Mouse (Mus musculus) neural tube, embryonic 15.5 days (tissue): Measurements from ENCODE around the gene Madd. TPM values are rescaled to one million over a fixed set of nuclear protein-coding genes. Genes with fewer than 3 reads are reported as not detected.

Experiments
- ATAC-seq: fragments of 200-750 bp; cut with Nextera tagmentation; 2 replicates; pipeline ENCODE4 v1.8.0; 2017; ENCODE audit warnings: mild to moderate bottlenecking, moderate TSS enrichment, moderate library complexity; ENCODE audit not compliant: low FRiP score
- H3K27ac ChIP-seq: fragments of 300-500 bp; sonication (generic); replicated peaks from 2 replicates; pipeline ENCODE4 v1.5.1; 2015; ENCODE audit warnings: mild to moderate bottlenecking, inconsistent platforms
- H3K27me3 ChIP-seq: fragments of 300-500 bp; sonication (generic); replicated peaks from 2 replicates; pipeline ENCODE4 v1.6.1; 2015; ENCODE audit warnings: inconsistent platforms
- H3K36me3 ChIP-seq: fragments of 300-500 bp; sonication (generic); 2 replicates; pipeline ENCODE4 v1.6.1; 2015; ENCODE audit warnings: inconsistent platforms
- H3K4me1 ChIP-seq: fragments of 300-500 bp; sonication (generic); 2 replicates; pipeline ENCODE4 v1.6.1; 2015; ENCODE audit warnings: inconsistent platforms
- H3K4me2 ChIP-seq: fragments of 300-500 bp; sonication (generic); 2 replicates; pipeline ENCODE4 v1.6.1; 2015; ENCODE audit warnings: inconsistent platforms, mild to moderate bottlenecking, moderate library complexity
- H3K4me3 ChIP-seq: fragments of 300-500 bp; sonication (generic); replicated peaks from 2 replicates; pipeline ENCODE4 v1.5.1; 2015; ENCODE audit warnings: mild to moderate bottlenecking, inconsistent platforms
- H3K9ac ChIP-seq: fragments of 300-500 bp; sonication (generic); replicated peaks from 2 replicates; pipeline ENCODE4 v1.6.1; 2015; ENCODE audit warnings: mild to moderate bottlenecking, inconsistent platforms
- H3K9me3 ChIP-seq: fragments of 300-500 bp; sonication (generic); replicated peaks from 2 replicates; pipeline ENCODE4 v1.6.1; 2016; ENCODE audit warnings: inconsistent platforms
- WGBS: fragments of 180-500 bp; shearing (Covaris S2); methylation state at CpG from one replicate; pipeline ENCODE4 v1.1.7; 2015; ENCODE audit warnings: mixed read lengths; 5-methylcytosine and 5-hydroxymethylcytosine counted together
- polyA plus RNA-seq: library from polyadenylated mRNA; unstranded; fragments of >200 nt; fragmentation: Nextera tagmentation; extraction: Ambion mirVana; gene quantifications from 2 replicates; pipeline ENCODE4 v1.2.1, GENCODE M21; 2015

Madd gene
- polyA plus RNA-seq, result 49.0 and 54.5 TPM in 2 replicates

DNA sequence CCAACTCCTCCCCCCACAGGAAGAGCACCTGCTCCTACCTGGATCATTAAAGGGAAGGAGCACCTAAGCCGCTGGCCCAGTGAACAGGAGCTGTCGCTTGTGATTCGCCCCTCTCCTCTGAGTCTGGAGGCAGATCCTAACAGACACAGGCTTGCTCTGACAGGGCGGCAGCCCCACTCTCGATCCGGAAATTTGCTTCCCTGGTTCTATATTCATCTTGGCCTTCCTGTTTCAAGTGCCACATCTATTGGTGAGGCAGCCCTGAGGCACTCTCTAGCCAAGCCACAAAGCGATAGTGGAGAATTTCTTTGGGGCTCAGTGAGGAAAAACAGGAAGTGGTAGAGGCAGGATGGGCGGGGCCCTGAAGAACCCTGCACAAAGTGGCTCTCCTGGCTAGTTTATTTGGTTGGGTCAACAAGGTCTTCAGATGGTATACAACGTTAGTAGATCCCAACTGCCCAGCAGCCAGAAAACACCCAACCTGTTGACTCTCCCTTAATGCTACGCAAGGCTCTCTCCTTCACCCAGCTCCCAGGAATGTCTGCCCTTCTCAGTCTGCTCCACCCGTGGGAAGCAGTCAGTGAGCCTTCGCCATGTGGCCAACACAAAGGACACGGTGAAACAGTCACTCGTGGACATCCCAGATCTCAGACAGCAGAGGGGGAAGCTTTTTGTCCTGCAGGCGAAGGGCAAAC, at the start of gene Madd:
Gene Madd (minus strand): TSS at position 127 of the 695 bp plus-strand sequence.
- Histone ChIP-seq H3K27ac (peak within 1 kb of the TSS; percentile 95), H3K9me3 (no peaks in the 10 kb centered on the region), H3K27me3 (no peaks in the 10 kb centered on the region), H3K4me3 (peak within 1 kb of the TSS; percentile 89), H3K4me2 (peak within 1 kb of the TSS; percentile 88), H3K9ac (peak within 1 kb of the TSS; percentile 91), H3K36me3 (peaks cover 5% of the 10 kb centered on the region; the same call in 1 of the 2 replicates), H3K4me1 (peaks cover 36% of the 10 kb centered on the region)
- 71% methylated on average over 15 of the region's 15 CpGs for WGBS
- no peak; the same call in 1 of the 2 replicates for ATAC-seq

- Histone ChIP-seq H3K9ac (no peak overlapping the region), H3K27me3 (no peaks in the 10 kb centered on the region), H3K36me3 (peaks cover 12% of the 10 kb centered on the region; the same call in 1 of the 2 replicates), H3K27ac (no peak overlapping the region), H3K4me3 (no peak overlapping the region), H3K4me2 (no peak overlapping the region), H3K4me1 (no peaks in the 10 kb centered on the region), H3K9me3 (no peaks in the 10 kb centered on the region)
- WGBS, result 83% methylated on average over 2 of the region's 2 CpGs
- ATAC-seq, result no peak
These were observed 46.1 kb upstream of the Madd start for GRCm38 (mm10) chr2:91229735-91230134.

DNA sequence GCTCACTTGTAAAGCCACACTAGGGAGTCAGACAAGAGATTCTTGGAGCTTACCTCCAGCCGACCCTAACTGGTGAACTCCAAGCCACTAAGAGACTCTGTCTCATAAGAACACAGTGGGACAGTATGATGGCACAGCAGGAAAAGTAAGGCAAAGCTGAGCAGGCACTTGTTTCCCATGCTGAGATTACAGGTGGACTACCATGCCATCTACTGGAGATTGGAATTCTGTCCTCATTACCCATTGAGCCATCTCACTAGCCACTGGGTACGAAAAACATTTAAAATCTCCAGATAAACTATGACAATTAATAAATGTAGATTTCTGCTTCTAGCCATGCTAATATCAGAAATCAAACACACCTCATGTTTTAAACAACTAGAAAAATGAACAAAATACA, 40.0 kb upstream of the Madd start:
- no peaks in the 10 kb centered on the region for H3K27me3 ChIP-seq
- 90% methylated on average over 2 of the region's 2 CpGs for WGBS
- H3K9me3 ChIP-seq, result no peaks in the 10 kb centered on the region
- H3K36me3 ChIP-seq, result 0 out of 2 replicates have a peak, but pooled peaks cover 4% of the 10 kb centered on the region
- no peak overlapping the region for H3K4me2 ChIP-seq
- H3K9ac ChIP-seq, result no peak overlapping the region
- no peak for ATAC-seq
- no peaks in the 10 kb centered on the region for H3K4me1 ChIP-seq
- H3K27ac ChIP-seq, result no peak overlapping the region
- no peak overlapping the region for H3K4me3 ChIP-seq

GRCm38 (mm10) chr2:91220501-91220900, 36.9 kb upstream of the Madd start:
- Histone ChIP-seq H3K9ac (no peak overlapping the region), H3K27me3 (no peaks in the 10 kb centered on the region), H3K27ac (no peak overlapping the region), H3K4me3 (no peak overlapping the region), H3K9me3 (no peaks in the 10 kb centered on the region), H3K4me1 (0 out of 2 replicates have a peak, but pooled peaks cover 4% of the 10 kb centered on the region), H3K4me2 (no peak overlapping the region), H3K36me3 (peaks cover 20% of the 10 kb centered on the region; the same call in 1 of the 2 replicates)
- WGBS, result 93% methylated on average over 3 of the region's 3 CpGs
- ATAC-seq, result no peak

GRCm38 (mm10) chr2:91217032-91217431, 33.4 kb upstream of the Madd start:
- ATAC-seq, result no peak
- Histone ChIP-seq H3K9me3 (no peaks in the 10 kb centered on the region), H3K27ac (peak overlapping the region; percentile 41; the same call in 1 of the 2 replicates), H3K4me3 (no peak overlapping the region), H3K9ac (no peak overlapping the region), H3K27me3 (no peaks in the 10 kb centered on the region), H3K4me1 (0 out of 2 replicates have a peak, but pooled peaks cover 4% of the 10 kb centered on the region), H3K36me3 (peaks cover 49% of the 10 kb centered on the region), H3K4me2 (no peak overlapping the region)
- WGBS, result 68% methylated on average over 4 of the region's 4 CpGs

- H3K27me3 ChIP-seq, result no peaks in the 10 kb centered on the region
- H3K9me3 ChIP-seq, result no peaks in the 10 kb centered on the region
- no peak for ATAC-seq
- peaks cover 79% of the 10 kb centered on the region for H3K36me3 ChIP-seq
- H3K4me3 ChIP-seq, result no peak overlapping the region
- H3K4me1 ChIP-seq, result 0 out of 2 replicates have a peak, but pooled peaks cover 4% of the 10 kb centered on the region
- H3K9ac ChIP-seq, result no peak overlapping the region
- H3K27ac ChIP-seq, result no peak overlapping the region
- no peak overlapping the region for H3K4me2 ChIP-seq
These were observed 29.7 kb upstream of the Madd start for GRCm38 (mm10) chr2:91213311-91213710.

DNA sequence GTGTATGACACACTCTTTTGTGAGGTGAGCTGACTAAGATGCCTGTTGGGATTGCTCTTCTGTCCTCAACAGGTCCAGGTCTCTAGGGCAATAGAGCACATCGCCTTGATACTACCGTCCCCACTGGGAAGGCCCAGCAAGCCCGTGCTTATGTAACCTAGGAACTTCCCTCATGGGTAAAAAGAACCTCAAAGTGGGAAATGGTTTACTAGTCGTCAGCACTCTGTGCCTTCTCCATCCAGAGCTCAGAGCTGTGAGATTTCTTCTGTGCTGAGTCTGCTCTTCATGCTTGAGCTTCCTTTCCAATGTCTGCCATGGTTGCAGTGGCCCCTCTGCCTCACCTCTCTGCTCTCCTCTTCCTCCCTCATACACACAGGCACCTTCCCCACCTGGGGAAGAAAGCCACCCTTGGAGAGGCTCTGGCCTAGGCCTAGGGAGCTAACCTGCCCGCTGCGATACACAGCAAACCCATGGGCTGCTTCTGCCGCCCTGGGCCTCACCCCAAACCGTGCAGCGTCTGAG, 22.7 kb upstream of the Madd start:
- Histone ChIP-seq H3K4me1 (peaks cover 32% of the 10 kb centered on the region), H3K36me3 (peaks cover 53% of the 10 kb centered on the region), H3K27ac (no peak overlapping the region), H3K27me3 (no peaks in the 10 kb centered on the region), H3K4me2 (no peak overlapping the region), H3K9ac (no peak overlapping the region), H3K4me3 (no peak overlapping the region), H3K9me3 (no peaks in the 10 kb centered on the region)
- ATAC-seq, result no peak
- WGBS, result 92% methylated on average over 9 of the region's 9 CpGs

DNA sequence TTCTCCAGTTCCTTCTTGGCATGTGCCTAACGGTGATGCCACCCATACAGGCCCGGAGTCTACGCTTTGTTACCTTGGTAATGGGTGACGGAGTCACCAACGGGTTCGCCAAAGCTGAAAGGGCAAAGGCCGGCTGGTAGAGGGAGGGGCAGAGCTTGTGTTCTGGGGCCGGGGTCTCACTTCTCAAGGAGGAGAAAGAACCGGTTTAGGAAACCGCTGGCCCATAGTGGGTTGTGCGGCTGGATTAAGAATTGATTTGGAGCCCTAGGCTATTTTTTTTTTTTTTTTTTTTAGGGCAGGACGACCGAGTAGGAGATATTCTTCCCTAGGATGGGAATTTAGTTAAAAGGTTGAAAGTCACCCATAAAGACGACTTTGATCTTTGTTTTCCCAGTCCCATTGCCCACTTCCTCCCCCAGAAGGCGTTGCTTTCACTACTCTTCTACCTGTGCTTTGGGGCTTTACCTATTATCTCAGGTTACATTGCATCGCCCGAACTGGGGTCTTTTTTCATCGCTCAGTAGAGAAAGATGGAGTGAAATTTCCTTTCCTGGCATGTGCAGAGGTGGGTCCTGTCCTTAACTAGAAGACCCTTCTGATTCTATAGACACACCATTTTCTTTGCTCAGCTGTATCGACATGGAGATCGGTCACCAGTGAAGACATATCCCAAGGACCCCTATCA, 19.5 kb upstream of the Madd start:
- Histone ChIP-seq H3K9me3 (no peaks in the 10 kb centered on the region), H3K4me3 (peak overlapping the region; percentile 56), H3K9ac (peak overlapping the region; percentile 63), H3K4me2 (peak overlapping the region; percentile 74), H3K4me1 (peaks cover 32% of the 10 kb centered on the region), H3K36me3 (peaks cover 23% of the 10 kb centered on the region), H3K27me3 (no peaks in the 10 kb centered on the region), H3K27ac (peak overlapping the region; percentile 93)
- no peak; the same call in none of the 2 replicates for ATAC-seq
- WGBS, result 12% methylated on average over 20 of the region's 20 CpGs

DNA sequence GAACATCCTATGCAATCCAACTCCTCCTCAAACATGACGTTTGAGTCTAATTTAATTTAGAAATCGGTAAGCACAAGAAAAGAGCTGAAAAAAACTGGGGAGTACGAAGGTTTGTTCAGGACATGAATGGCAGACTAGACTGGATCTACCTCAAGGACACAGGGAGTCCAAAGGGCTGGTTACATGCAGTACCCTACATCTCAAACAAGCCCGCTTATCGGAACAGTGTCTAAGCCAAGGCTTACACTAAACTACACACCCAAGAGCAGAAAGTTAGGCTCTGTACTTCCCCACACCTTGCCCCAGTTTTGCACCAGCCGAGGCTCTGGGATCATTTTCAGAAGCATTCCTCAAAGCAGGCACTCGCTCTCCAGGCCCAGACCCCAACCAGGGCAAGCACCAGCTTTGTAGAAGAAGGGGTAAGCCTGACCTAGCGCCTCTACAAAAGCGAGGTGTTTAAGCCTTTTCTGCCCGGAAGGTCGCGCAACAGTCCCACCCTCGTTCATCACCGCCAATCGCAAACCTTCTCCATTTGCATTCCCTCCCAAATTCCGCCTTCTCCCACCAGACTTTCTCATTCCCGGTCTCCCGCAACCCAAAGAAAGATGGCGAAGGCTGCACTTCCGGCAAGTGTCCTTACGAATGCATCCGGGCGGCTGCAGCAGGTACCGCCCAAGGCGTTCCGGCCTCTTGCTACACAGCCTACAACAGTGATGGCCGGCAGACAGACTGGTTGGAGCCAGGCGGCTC, 18.8 kb upstream of the Madd start, which contains the start of the genes Nr1h3 and Acp2:
Gene Nr1h3 (minus strand): TSS at position 613 of the 750 bp plus-strand sequence.
Gene Acp2 (plus strand): TSS at position 664 of the 750 bp plus-strand sequence.
- no peaks in the 10 kb centered on the region for H3K27me3 ChIP-seq
- peaks cover 32% of the 10 kb centered on the region for H3K4me1 ChIP-seq
- ATAC-seq, result peak; percentile 95
- peak within 1 kb of the TSS; percentile 93 for H3K27ac ChIP-seq
- peak within 1 kb of the TSS; percentile 74 for H3K4me2 ChIP-seq
- peak within 1 kb of the TSS; percentile 63 for H3K9ac ChIP-seq
- peaks cover 16% of the 10 kb centered on the region for H3K36me3 ChIP-seq
- peak within 1 kb of the TSS; percentile 56 for H3K4me3 ChIP-seq
- H3K9me3 ChIP-seq, result no peaks in the 10 kb centered on the region
- WGBS, result 3% methylated on average over 28 of the region's 28 CpGs

DNA sequence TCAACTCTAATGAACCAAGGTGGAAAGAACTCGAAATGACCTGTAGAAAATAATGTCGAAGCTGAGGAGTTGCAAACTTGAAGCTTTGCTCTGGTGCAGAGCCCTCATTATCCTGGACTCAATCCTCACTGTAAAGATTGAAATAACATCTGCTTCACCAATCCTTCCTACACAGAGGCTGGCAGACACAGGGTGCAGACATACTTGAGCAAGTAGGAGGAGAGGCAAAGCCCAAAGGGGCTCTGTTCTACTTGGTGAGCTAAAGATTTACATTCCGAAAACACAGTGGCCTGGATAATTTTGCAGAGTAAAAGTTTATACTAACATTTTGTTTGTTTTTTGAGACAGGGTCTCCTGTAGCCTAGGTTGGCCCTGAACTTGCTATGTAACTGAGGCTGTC, 15.3 kb upstream of the Madd start:
- no peak overlapping the region for H3K4me3 ChIP-seq
- 86% methylated on average over 3 of the region's 3 CpGs for WGBS
- H3K9me3 ChIP-seq, result no peaks in the 10 kb centered on the region
- no peaks in the 10 kb centered on the region for H3K36me3 ChIP-seq
- H3K4me1 ChIP-seq, result peaks cover 24% of the 10 kb centered on the region
- H3K27me3 ChIP-seq, result no peaks in the 10 kb centered on the region
- H3K9ac ChIP-seq, result no peak overlapping the region
- H3K27ac ChIP-seq, result no peak overlapping the region
- H3K4me2 ChIP-seq, result no peak overlapping the region
- no peak for ATAC-seq

DNA sequence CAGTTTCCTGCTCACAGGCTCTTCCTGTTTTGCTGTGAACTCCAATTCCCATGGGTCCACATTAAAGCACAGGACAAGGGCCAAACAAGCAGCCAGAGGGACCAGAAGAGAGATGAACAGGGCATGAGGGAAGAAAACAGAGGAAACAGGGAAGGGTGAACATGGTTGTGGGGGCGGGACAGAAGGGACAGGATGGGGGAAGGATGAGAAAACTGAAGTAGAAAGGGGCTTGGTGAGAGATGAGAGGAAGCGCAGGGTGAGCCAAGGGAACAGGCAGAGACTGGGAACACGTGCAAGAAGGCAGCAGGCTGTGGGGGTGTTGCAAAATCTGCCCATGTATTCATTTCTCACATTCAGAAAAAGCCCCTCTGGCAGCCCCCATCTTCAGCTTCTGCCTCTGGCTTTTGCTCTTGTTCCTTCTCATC, 13.0 kb upstream of the Madd start:
- no peak for ATAC-seq
- peaks cover 11% of the 10 kb centered on the region for H3K4me1 ChIP-seq
- WGBS, result 75% methylated on average over 3 of the region's 3 CpGs

More for the DNA sequence above, 13.0 kb upstream of the Madd start:
- no peaks in the 10 kb centered on the region for H3K9me3 ChIP-seq
- H3K27me3 ChIP-seq, result no peaks in the 10 kb centered on the region
- H3K27ac ChIP-seq, result no peak overlapping the region
- H3K36me3 ChIP-seq, result no peaks in the 10 kb centered on the region
- no peak overlapping the region for H3K4me3 ChIP-seq
- no peak overlapping the region for H3K4me2 ChIP-seq
- no peak overlapping the region for H3K9ac ChIP-seq
